Mouse (Mus musculus): Measurements from ENCODE around the gene Lad1.

DNA sequence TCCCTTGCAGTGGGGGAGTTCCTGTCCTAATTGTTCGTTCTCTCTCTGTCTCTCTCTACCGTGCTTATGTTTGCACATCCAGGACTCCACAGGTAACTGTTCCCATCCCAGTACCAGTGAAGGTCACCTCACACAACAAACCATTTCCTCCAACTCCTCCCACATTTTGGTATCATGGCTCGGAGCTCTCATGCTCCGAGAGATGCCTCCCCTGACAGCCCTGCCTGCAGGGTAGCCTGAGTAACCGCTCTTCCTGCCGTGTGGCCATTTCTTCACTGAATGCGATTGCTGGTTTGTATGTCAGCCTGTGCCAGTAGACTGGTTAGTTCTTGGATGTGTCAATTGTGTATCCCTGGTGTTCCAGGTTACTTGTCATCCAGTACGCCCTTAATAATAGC is 46.8 kb upstream of the Lad1 start:
- TF ChIP-seq CTCF (IDR thresholded peaks at IDR 0.05; ENCODE audit: low read depth, low read length) (no peak), GATA1 (IDR thresholded peaks at IDR 0.05; ENCODE audit: borderline replicate concordance, low read length) (no peak), POLR2AphosphoS5 (IDR thresholded peaks at IDR 0.05; ENCODE audit: insufficient replicate concordance, low read depth, low read length) (no peak), GATA2 (IDR thresholded peaks at IDR 0.05; ENCODE audit: borderline replicate concordance, low read depth, low read length) (no peak), TAL1 (conservative IDR thresholded peaks at IDR 0.05; ENCODE audit: low read depth, low read length) (no peak)

Data from G1E (cell line).